Mouse (Mus musculus) midbrain, embryonic 11.5 days (tissue): ENCODE data around the gene 2200002D01Rik. TPM values are rescaled to one million over a fixed set of nuclear protein-coding genes. Genes with fewer than 3 reads are reported as not detected.

ENCODE experiments used
- polyA plus RNA-seq: library from polyadenylated mRNA; unstranded; fragments of >200 nt; fragmentation: Nextera tagmentation; extraction: Ambion mirVana; gene quantifications from 2 replicates; pipeline ENCODE4 v1.2.1, GENCODE M21; 2014

Gene 2200002D01Rik
- polyA plus RNA-seq, 1 experiment from 2014 or later, result 2.7 TPM

Other genes starting within 250 kb of the 2200002D01Rik start
- gene Ryr1, start 123.3 kb downstream of the 2200002D01Rik start, polyA plus RNA-seq, result 0.30 and 0.55 TPM in 2 replicates
- gene Rasgrp4, start 113.6 kb downstream of the 2200002D01Rik start, polyA plus RNA-seq, result 0.28 and 0.48 TPM in 2 replicates
- 13.6 and 14.8 TPM in 2 replicates for gene Fam98c, start 92.2 kb downstream of the 2200002D01Rik start, polyA plus RNA-seq
- gene Ggn, start 78.3 kb downstream of the 2200002D01Rik start, polyA plus RNA-seq, result 0.60 and 0.63 TPM in 2 replicates
- gene Spred3, start 78.1 kb downstream of the 2200002D01Rik start, polyA plus RNA-seq, result 4.9 and 5.1 TPM in 2 replicates
- gene Psmd8, start 67.8 kb downstream of the 2200002D01Rik start, polyA plus RNA-seq, result 322 and 332 TPM in 2 replicates
- 0.36 and 1.2 TPM in 2 replicates for gene Catsperg1, start 34.4 kb downstream of the 2200002D01Rik start, polyA plus RNA-seq
- gene Kcnk6, start 16.0 kb downstream of the 2200002D01Rik start, polyA plus RNA-seq, result 0.22 and 0.43 TPM in 2 replicates
- 77.1 and 81.5 TPM in 2 replicates for gene Yif1b, start 10.1 kb downstream of the 2200002D01Rik start, polyA plus RNA-seq
- gene Spint2, start 33.4 kb upstream of the 2200002D01Rik start, polyA plus RNA-seq, result 16.5 and 18.3 TPM in 2 replicates
- gene Ppp1r14a, start 40.8 kb upstream of the 2200002D01Rik start, polyA plus RNA-seq, result 21.6 and 21.8 TPM in 2 replicates
- gene Dpf1, start 55.5 kb upstream of the 2200002D01Rik start, polyA plus RNA-seq, result 59.9 and 62.9 TPM in 2 replicates